Mouse (Mus musculus): ENCODE measurements around the gene Tnik.

Tnik gene

GRCm38 (mm10) chr3:28265183-28265582 lies 2.2 kb downstream of the Tnik start:
- DNase-seq: peak; percentile 41

GRCm38 (mm10) chr3:28265656-28266055 lies 2.6 kb downstream of the Tnik start:
- DNase-seq: no peak

GRCm38 (mm10) chr3:28267211-28267610 lies 4.2 kb downstream of the Tnik start:
- DNase-seq: no peak

GRCm38 (mm10) chr3:28269716-28270115 lies 6.7 kb downstream of the Tnik start:
- DNase-seq: no peak

- no peak for DNase-seq
Observed at GRCm38 (mm10) chr3:28271884-28272283, 8.9 kb downstream of the Tnik start.

- no peak for DNase-seq
Observed at GRCm38 (mm10) chr3:28274763-28275162, 11.7 kb downstream of the Tnik start.

GRCm38 (mm10) chr3:28289693-28290092 lies 26.7 kb downstream of the Tnik start:
- no peak for DNase-seq

GRCm38 (mm10) chr3:28301378-28301777 lies 38.4 kb downstream of the Tnik start:
- peak; percentile 62 for DNase-seq

- DNase-seq: no peak
Observed at GRCm38 (mm10) chr3:28303915-28304314, 40.9 kb downstream of the Tnik start.

- DNase-seq: peak; percentile 41
Observed at GRCm38 (mm10) chr3:28306852-28307251, 43.8 kb downstream of the Tnik start.

- no peak for DNase-seq
Observed at GRCm38 (mm10) chr3:28314438-28314837, 51.4 kb downstream of the Tnik start.

GRCm38 (mm10) chr3:28317339-28317738 lies 54.3 kb downstream of the Tnik start:
- DNase-seq: no peak

GRCm38 (mm10) chr3:28321635-28322034 lies 58.6 kb downstream of the Tnik start:
- DNase-seq: no peak

GRCm38 (mm10) chr3:28325613-28326233 lies 62.7 kb downstream of the Tnik start:
- no peak for DNase-seq

- DNase-seq: no peak
Observed at GRCm38 (mm10) chr3:28332316-28332715, 69.3 kb downstream of the Tnik start.

- peak; percentile 68 for DNase-seq
Observed at GRCm38 (mm10) chr3:28333869-28334268, 70.9 kb downstream of the Tnik start.

- DNase-seq: no peak
Observed at GRCm38 (mm10) chr3:28334547-28334946, 71.5 kb downstream of the Tnik start.

- no peak for DNase-seq
Observed at GRCm38 (mm10) chr3:28340071-28340470, 77.1 kb downstream of the Tnik start.

- DNase-seq: no peak
Observed at GRCm38 (mm10) chr3:28343204-28343603, 80.2 kb downstream of the Tnik start.

GRCm38 (mm10) chr3:28343661-28344060 lies 80.6 kb downstream of the Tnik start:
- DNase-seq: no peak

GRCm38 (mm10) chr3:28345446-28345845 lies 82.4 kb downstream of the Tnik start:
- no peak for DNase-seq

GRCm38 (mm10) chr3:28345961-28346360 lies 82.9 kb downstream of the Tnik start:
- no peak for DNase-seq

GRCm38 (mm10) chr3:28346476-28346875 lies 83.5 kb downstream of the Tnik start:
- no peak for DNase-seq

GRCm38 (mm10) chr3:28348746-28349145 lies 85.7 kb downstream of the Tnik start:
- DNase-seq: no peak

GRCm38 (mm10) chr3:28350147-28350801 lies 87.3 kb downstream of the Tnik start:
- DNase-seq: no peak

All from lung, postnatal 36 days (tissue).